Mouse (Mus musculus) lung, embryonic 14.5 days (tissue): Measurements from ENCODE around the gene Gm5105. TPM values are rescaled to one million over a fixed set of nuclear protein-coding genes. Genes with fewer than 3 reads are reported as not detected.

ENCODE experiments used
- ATAC-seq: fragments of 200-750 bp; cut with Nextera tagmentation; 2 replicates; pipeline ENCODE4 v1.8.0; 2017; ENCODE audit warnings: mild to moderate bottlenecking, moderate TSS enrichment, moderate library complexity; ENCODE audit not compliant: insufficient read depth
- DNase-seq: peaks from one replicate; pipeline ENCODE4 v3.0.0-alpha.2; 2015
- H3K27ac ChIP-seq: fragments of 300-500 bp; sonication (generic); 2 replicates; pipeline ENCODE4 v1.5.1; 2014; ENCODE audit warnings: low read depth, mild to moderate bottlenecking, moderate library complexity
- H3K27me3 ChIP-seq: fragments of 300-500 bp; sonication (generic); 2 replicates; pipeline ENCODE4 v1.6.1; 2014; ENCODE audit warnings: low read length, control low read depth; ENCODE audit not compliant: insufficient read depth
- H3K36me3 ChIP-seq: fragments of 300-500 bp; sonication (generic); 2 replicates; pipeline ENCODE4 v1.6.1; 2014; ENCODE audit warnings: control low read depth; ENCODE audit not compliant: insufficient read depth
- H3K4me1 ChIP-seq: fragments of 300-500 bp; sonication (generic); 2 replicates; pipeline ENCODE4 v1.6.1; 2014; ENCODE audit warnings: antibody characterized with exemption, control low read depth; ENCODE audit not compliant: insufficient read depth
- H3K4me2 ChIP-seq: fragments of 300-500 bp; sonication (generic); 2 replicates; pipeline ENCODE4 v1.6.1; 2014; ENCODE audit warnings: mild to moderate bottlenecking
- H3K4me3 ChIP-seq: fragments of 300-500 bp; sonication (generic); 2 replicates; pipeline ENCODE4 v1.5.1; 2014; ENCODE audit warnings: low read depth, low read length
- H3K9ac ChIP-seq: fragments of 300-500 bp; sonication (generic); 2 replicates; pipeline ENCODE4 v1.6.1; 2014
- H3K9me3 ChIP-seq: fragments of 300-500 bp; sonication (generic); 2 replicates; pipeline ENCODE4 v1.6.1; 2016; ENCODE audit warnings: low read depth, low read length, control low read depth
- CTCF ChIP-seq: IDR thresholded peaks from 2 replicates; pipeline ENCODE4 v1.5.1; 2016; ENCODE audit warnings: antibody characterized with exemption, low read depth
- WGBS: fragments of 180-500 bp; shearing (Covaris S2); extraction: QIAGEN DNeasy Blood & Tissue Kit; methylation state at CpG from one replicate; pipeline ENCODE4 v1.1.7; 2014; 5-methylcytosine and 5-hydroxymethylcytosine counted together
- polyA plus RNA-seq: library from polyadenylated mRNA; unstranded; fragments of >200 nt; fragmentation: Nextera tagmentation; extraction: Ambion mirVana; gene quantifications from 2 replicates; pipeline ENCODE4 v1.2.1, GENCODE M21; 2014

Gm5105 gene
- polyA plus RNA-seq: 0.19 TPM in 1 of 2 replicates, not detected in the other

GRCm38 (mm10) chr3:138067288-138067687, at the start of gene Gm5105:
TSS of gene Gm5105 (minus strand) at chr3:138067388.
- 94% methylated on average over 12 of the region's 12 CpGs for WGBS
- Histone ChIP-seq H3K4me1 (peaks cover 18% of the 10 kb centered on the region; the same call in 1 of the 2 replicates), H3K27me3 (no peaks in the 10 kb centered on the region), H3K36me3 (no peaks in the 10 kb centered on the region), H3K27ac (no peak within 1 kb of the TSS), H3K9me3 (no peaks in the 10 kb centered on the region), H3K4me2 (no peak within 1 kb of the TSS), H3K9ac (no peak within 1 kb of the TSS), H3K4me3 (no peak within 1 kb of the TSS)
- no peak for TF ChIP-seq CTCF
- no peak for ATAC-seq
- DNase-seq: no peak

- Histone ChIP-seq H3K4me1 (no peaks in the 10 kb centered on the region), H3K4me2 (no peak overlapping the region), H3K9me3 (no peaks in the 10 kb centered on the region), H3K27me3 (no peaks in the 10 kb centered on the region), H3K27ac (no peak overlapping the region), H3K36me3 (no peaks in the 10 kb centered on the region), H3K9ac (no peak overlapping the region), H3K4me3 (no peak overlapping the region)
- DNase-seq (no peak), ATAC-seq (no peak)
- 83% methylated on average over 4 of the region's 4 CpGs for WGBS
- TF ChIP-seq CTCF: no peak
Observed at GRCm38 (mm10) chr3:138116871-138117270, 49.7 kb upstream of the Gm5105 start.

- no peaks in the 10 kb centered on the region for H3K27me3 ChIP-seq
- H3K9me3 ChIP-seq: no peaks in the 10 kb centered on the region
- ATAC-seq: no peak
- H3K4me3 ChIP-seq: no peak overlapping the region
- WGBS: 76% methylated on average over 17 of the region's 17 CpGs
- no peak for TF ChIP-seq CTCF
- H3K9ac ChIP-seq: no peak overlapping the region
- H3K27ac ChIP-seq: no peak overlapping the region
- H3K4me1 ChIP-seq: no peaks in the 10 kb centered on the region
- no peak overlapping the region for H3K4me2 ChIP-seq
- no peaks in the 10 kb centered on the region for H3K36me3 ChIP-seq
- no peak for DNase-seq
Observed at GRCm38 (mm10) chr3:138114106-138114505, 46.9 kb upstream of the Gm5105 start.

GRCm38 (mm10) chr3:138110910-138111782, 44.0 kb upstream of the Gm5105 start:
- H3K9me3 ChIP-seq: no peaks in the 10 kb centered on the region
- H3K27me3 ChIP-seq: no peaks in the 10 kb centered on the region
- H3K36me3 ChIP-seq: no peaks in the 10 kb centered on the region
- H3K4me1 ChIP-seq: no peaks in the 10 kb centered on the region
- no peak overlapping the region for H3K27ac ChIP-seq
- DNase-seq (no peak), ATAC-seq (no peak; the same call in 1 of the 2 replicates)
- 86% methylated on average over 19 of the region's 19 CpGs for WGBS
- H3K4me2 ChIP-seq: no peak overlapping the region
- no peak for TF ChIP-seq CTCF
- no peak overlapping the region for H3K9ac ChIP-seq
- H3K4me3 ChIP-seq: no peak overlapping the region

GRCm38 (mm10) chr3:138106887-138107286, 39.7 kb upstream of the Gm5105 start:
- Histone ChIP-seq H3K9ac (no peak overlapping the region), H3K27me3 (no peaks in the 10 kb centered on the region), H3K4me1 (no peaks in the 10 kb centered on the region), H3K9me3 (no peaks in the 10 kb centered on the region), H3K4me2 (no peak overlapping the region), H3K36me3 (no peaks in the 10 kb centered on the region), H3K27ac (no peak overlapping the region), H3K4me3 (no peak overlapping the region)
- WGBS: 92% methylated on average over 10 of the region's 10 CpGs
- DNase-seq (no peak), ATAC-seq (no peak)
- no peak for TF ChIP-seq CTCF

- Histone ChIP-seq H3K4me2 (no peak overlapping the region), H3K36me3 (no peaks in the 10 kb centered on the region), H3K9me3 (no peaks in the 10 kb centered on the region), H3K4me1 (no peaks in the 10 kb centered on the region), H3K4me3 (no peak overlapping the region), H3K9ac (no peak overlapping the region), H3K27me3 (no peaks in the 10 kb centered on the region), H3K27ac (no peak overlapping the region)
- WGBS: 69% methylated on average over 5 of the region's 5 CpGs
- DNase-seq (no peak), ATAC-seq (no peak)
- no peak for TF ChIP-seq CTCF
Observed at GRCm38 (mm10) chr3:138105056-138105455, 37.9 kb upstream of the Gm5105 start.

GRCm38 (mm10) chr3:138103690-138104089, 36.5 kb upstream of the Gm5105 start:
- DNase-seq (no peak), ATAC-seq (no peak)
- no peaks in the 10 kb centered on the region for H3K9me3 ChIP-seq
- WGBS: 85% methylated on average over 4 of the region's 4 CpGs
- no peaks in the 10 kb centered on the region for H3K36me3 ChIP-seq
- no peak for TF ChIP-seq CTCF
- no peaks in the 10 kb centered on the region for H3K4me1 ChIP-seq
- no peak overlapping the region for H3K4me3 ChIP-seq
- H3K4me2 ChIP-seq: no peak overlapping the region
- no peak overlapping the region for H3K9ac ChIP-seq
- no peaks in the 10 kb centered on the region for H3K27me3 ChIP-seq
- no peak overlapping the region for H3K27ac ChIP-seq
